Mouse (Mus musculus) hindbrain, embryonic 15.5 days (tissue): ENCODE measurements at regions not wholly inside any gene's neighbourhood (a gene's known extent, or its start where the extent isn't known, plus 50 kb on each side); places are given as distances from the start of the nearest gene placed in this dataset.

Source experiments
- ATAC-seq: fragments of 200-750 bp; cut with Nextera tagmentation; 2 replicates; pipeline ENCODE4 v1.8.0; 2017; ENCODE audit warnings: low read depth, moderate number of reproducible peaks, moderate TSS enrichment; ENCODE audit not compliant: low FRiP score
- H3K27ac ChIP-seq: fragments of 300-500 bp; sonication (generic); replicated peaks from 2 replicates; pipeline ENCODE4 v1.5.1; 2015; ENCODE audit warnings: mild to moderate bottlenecking, inconsistent platforms
- H3K27me3 ChIP-seq: fragments of 300-500 bp; sonication (generic); 2 replicates; pipeline ENCODE4 v1.6.1; 2015; ENCODE audit warnings: control low read depth, inconsistent platforms
- H3K36me3 ChIP-seq: fragments of 300-500 bp; sonication (generic); 2 replicates; pipeline ENCODE4 v1.6.1; 2015; ENCODE audit warnings: control low read depth, inconsistent platforms
- H3K4me1 ChIP-seq: fragments of 300-500 bp; sonication (generic); replicated peaks from 2 replicates; pipeline ENCODE4 v1.6.1; 2015; ENCODE audit warnings: control low read depth, inconsistent platforms
- H3K4me2 ChIP-seq: fragments of 300-500 bp; sonication (generic); 2 replicates; pipeline ENCODE4 v1.6.1; 2015; ENCODE audit warnings: moderate library complexity, mild to moderate bottlenecking, inconsistent platforms
- H3K4me3 ChIP-seq: fragments of 300-500 bp; sonication (generic); 2 replicates; pipeline ENCODE4 v1.5.1; 2015; ENCODE audit warnings: mild to moderate bottlenecking, inconsistent platforms
- H3K9ac ChIP-seq: fragments of 300-500 bp; sonication (generic); 2 replicates; pipeline ENCODE4 v1.6.1; 2015; ENCODE audit warnings: inconsistent platforms
- H3K9me3 ChIP-seq: fragments of 300-500 bp; sonication (generic); 2 replicates; pipeline ENCODE4 v1.6.1; 2016; ENCODE audit warnings: control low read depth, inconsistent platforms
- WGBS: fragments of 180-500 bp; shearing (Covaris S2); methylation state at CpG from one replicate; pipeline ENCODE4 v1.1.7; 2015; 5-methylcytosine and 5-hydroxymethylcytosine counted together

- WGBS, result 76% methylated on average over 8 of the region's 8 CpGs
- H3K9me3 ChIP-seq, result no peaks in the 10 kb centered on the region
- H3K4me3 ChIP-seq, result no peak overlapping the region
- H3K27me3 ChIP-seq, result no peaks in the 10 kb centered on the region
- H3K36me3 ChIP-seq, result no peaks in the 10 kb centered on the region
- no peak for ATAC-seq
- no peak overlapping the region for H3K27ac ChIP-seq
- H3K4me1 ChIP-seq, result no peaks in the 10 kb centered on the region
- no peak overlapping the region for H3K4me2 ChIP-seq
- H3K9ac ChIP-seq, result no peak overlapping the region
Measured at GRCm38 (mm10) chr7:36829710-36830109, 131.8 kb downstream of the Tshz3 start.

- Histone ChIP-seq H3K36me3 (no peaks in the 10 kb centered on the region), H3K9ac (no peak overlapping the region), H3K4me2 (no peak overlapping the region), H3K27me3 (no peaks in the 10 kb centered on the region), H3K4me3 (no peak overlapping the region), H3K27ac (no peak overlapping the region), H3K9me3 (no peaks in the 10 kb centered on the region), H3K4me1 (no peaks in the 10 kb centered on the region)
- WGBS, result 84% methylated on average over 2 of the region's 2 CpGs
- no peak for ATAC-seq
Measured at GRCm38 (mm10) chr7:36830155-36830554, 132.2 kb downstream of the Tshz3 start.

GRCm38 (mm10) chr7:36848279-36848678 is 150.4 kb downstream of the Tshz3 start:
- no peaks in the 10 kb centered on the region for H3K9me3 ChIP-seq
- no peak overlapping the region for H3K27ac ChIP-seq
- no peaks in the 10 kb centered on the region for H3K4me1 ChIP-seq
- no peak overlapping the region for H3K9ac ChIP-seq
- no peak overlapping the region for H3K4me3 ChIP-seq
- no peaks in the 10 kb centered on the region for H3K36me3 ChIP-seq
- H3K4me2 ChIP-seq, result no peak overlapping the region
- WGBS, result 81% methylated on average over 2 of the region's 2 CpGs
- H3K27me3 ChIP-seq, result no peaks in the 10 kb centered on the region
- no peak for ATAC-seq

DNA sequence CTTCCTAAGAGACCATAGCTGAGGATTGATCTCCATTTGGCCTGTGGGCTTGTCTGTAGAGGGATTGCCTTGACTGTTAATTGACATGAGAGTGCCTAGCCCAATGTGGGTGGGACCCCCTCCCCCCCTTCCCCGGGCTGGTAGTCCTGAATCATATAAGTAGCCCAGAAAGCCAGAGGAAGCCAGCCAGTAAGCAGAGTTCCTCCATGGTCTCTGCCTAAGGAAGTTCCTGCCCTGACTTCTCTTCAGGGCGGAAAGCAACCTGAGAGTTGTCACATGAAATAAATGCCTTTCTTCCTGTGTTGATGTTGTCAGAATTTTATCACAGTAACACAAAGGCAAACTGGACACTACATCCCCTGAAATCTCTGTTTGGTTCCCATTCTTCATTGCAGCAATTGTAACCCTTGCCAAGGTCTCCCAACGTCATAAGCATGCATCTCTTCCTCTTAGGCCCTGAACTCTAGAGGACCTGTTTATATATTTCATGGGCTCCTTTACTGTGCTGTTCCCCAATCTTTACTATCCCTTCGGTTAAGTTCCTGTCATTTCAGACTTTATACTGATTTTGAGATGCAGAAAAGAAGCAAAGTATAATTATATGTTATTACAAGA is 153.5 kb downstream of the Tshz3 start:
- H3K4me2 ChIP-seq, result no peak overlapping the region
- no peaks in the 10 kb centered on the region for H3K27me3 ChIP-seq
- H3K4me3 ChIP-seq, result no peak overlapping the region
- H3K27ac ChIP-seq, result no peak overlapping the region
- H3K36me3 ChIP-seq, result no peaks in the 10 kb centered on the region
- WGBS, result 83% methylated on average over 4 of the region's 4 CpGs
- H3K4me1 ChIP-seq, result no peaks in the 10 kb centered on the region
- no peak overlapping the region for H3K9ac ChIP-seq
- ATAC-seq, result no peak
- H3K9me3 ChIP-seq, result no peaks in the 10 kb centered on the region

GRCm38 (mm10) chr7:36854308-36854707 is 156.4 kb downstream of the Tshz3 start:
- H3K27ac ChIP-seq, result no peak overlapping the region
- no peak for ATAC-seq
- H3K4me1 ChIP-seq, result no peaks in the 10 kb centered on the region

DNA sequence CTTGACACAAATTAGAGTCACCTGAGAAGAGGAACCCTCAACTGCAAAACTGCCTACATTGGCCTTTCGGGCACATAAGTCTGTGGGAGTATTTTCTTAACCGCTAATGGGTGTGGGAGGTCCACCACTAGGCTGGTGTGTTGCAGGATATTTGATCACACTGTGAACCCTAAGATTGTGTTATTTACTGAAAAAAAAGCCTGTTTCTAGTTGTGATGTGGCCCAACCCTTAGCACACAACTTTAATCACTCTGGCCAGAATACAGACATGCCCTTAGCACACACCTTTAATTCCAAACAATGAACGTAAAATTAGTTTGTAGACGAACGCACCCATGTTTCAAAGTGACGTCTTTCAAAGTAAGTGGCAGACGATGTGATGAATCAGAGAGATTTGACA is 161.5 kb downstream of the Tshz3 start:
- Histone ChIP-seq H3K9me3 (no peaks in the 10 kb centered on the region), H3K36me3 (no peaks in the 10 kb centered on the region), H3K4me2 (no peak overlapping the region), H3K4me3 (no peak overlapping the region), H3K27me3 (no peaks in the 10 kb centered on the region), H3K4me1 (no peaks in the 10 kb centered on the region), H3K9ac (no peak overlapping the region), H3K27ac (no peak overlapping the region)
- ATAC-seq, result no peak
- 92% methylated on average over 7 of the region's 7 CpGs for WGBS

More at GRCm38 (mm10) chr7:36854308-36854707, 156.4 kb downstream of the Tshz3 start:
- Histone ChIP-seq H3K27me3 (no peaks in the 10 kb centered on the region), H3K9ac (no peak overlapping the region), H3K36me3 (no peaks in the 10 kb centered on the region), H3K4me3 (no peak overlapping the region), H3K4me2 (no peak overlapping the region), H3K9me3 (no peaks in the 10 kb centered on the region)

DNA sequence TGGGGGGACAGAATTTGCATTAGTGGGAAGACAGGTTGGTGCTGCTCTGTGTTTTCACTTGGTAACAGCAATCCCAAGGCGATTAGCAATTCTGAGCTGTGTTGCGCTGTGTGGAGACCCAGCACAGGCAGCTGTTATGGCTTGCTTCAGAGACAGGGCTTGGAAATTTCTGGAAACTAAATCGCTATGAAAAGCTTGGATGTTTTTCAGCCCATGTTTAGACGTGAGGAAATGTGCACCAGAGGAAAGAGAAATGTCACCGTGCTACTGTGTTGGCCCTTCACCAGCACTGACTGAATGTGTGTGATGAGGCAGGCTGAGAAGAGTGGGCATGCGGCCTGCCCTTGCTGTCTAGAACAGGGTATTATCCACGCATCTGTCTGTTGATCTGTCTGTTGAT is 164.6 kb downstream of the Tshz3 start:
- Histone ChIP-seq H3K4me1 (no peaks in the 10 kb centered on the region), H3K36me3 (no peaks in the 10 kb centered on the region), H3K9ac (no peak overlapping the region), H3K4me2 (no peak overlapping the region), H3K4me3 (no peak overlapping the region), H3K27ac (no peak overlapping the region), H3K9me3 (no peaks in the 10 kb centered on the region), H3K27me3 (no peaks in the 10 kb centered on the region)
- ATAC-seq, result no peak
- 92% methylated on average over 7 of the region's 7 CpGs for WGBS

- no peak overlapping the region for H3K9ac ChIP-seq
- no peak overlapping the region for H3K4me3 ChIP-seq
- H3K27ac ChIP-seq, result no peak overlapping the region
- H3K9me3 ChIP-seq, result no peaks in the 10 kb centered on the region
- H3K36me3 ChIP-seq, result no peaks in the 10 kb centered on the region
- no peak for ATAC-seq
- H3K27me3 ChIP-seq, result no peaks in the 10 kb centered on the region
- H3K4me2 ChIP-seq, result no peak overlapping the region
- H3K4me1 ChIP-seq, result no peaks in the 10 kb centered on the region
- WGBS, result 92% methylated on average over 5 of the region's 5 CpGs
Measured at GRCm38 (mm10) chr7:36863745-36864144, 165.8 kb downstream of the Tshz3 start.

DNA sequence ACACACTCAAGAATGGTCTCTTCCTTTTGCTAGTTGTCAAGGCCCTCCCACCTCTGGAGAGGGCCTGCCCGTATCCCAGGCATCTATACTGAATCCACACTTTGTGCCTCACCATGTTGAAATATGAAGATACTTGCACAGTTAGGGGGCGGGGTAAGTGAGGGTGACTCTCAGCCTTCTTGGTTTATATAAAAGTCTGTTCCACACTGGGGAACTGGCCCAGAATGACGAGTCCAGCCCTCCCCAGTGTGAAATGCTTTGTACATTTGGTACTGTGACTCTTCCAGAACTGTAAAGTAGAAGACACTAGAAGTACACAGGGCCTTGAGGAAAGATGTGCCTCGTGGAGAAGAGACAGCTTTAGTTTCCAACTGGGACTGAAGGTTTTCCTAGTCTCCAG is 166.8 kb downstream of the Tshz3 start:
- Histone ChIP-seq H3K9ac (no peak overlapping the region), H3K27me3 (no peaks in the 10 kb centered on the region), H3K4me3 (no peak overlapping the region), H3K36me3 (no peaks in the 10 kb centered on the region), H3K4me2 (no peak overlapping the region), H3K9me3 (no peaks in the 10 kb centered on the region), H3K4me1 (no peaks in the 10 kb centered on the region), H3K27ac (no peak overlapping the region)
- ATAC-seq, result no peak
- WGBS, result 83% methylated on average over 4 of the region's 4 CpGs

DNA sequence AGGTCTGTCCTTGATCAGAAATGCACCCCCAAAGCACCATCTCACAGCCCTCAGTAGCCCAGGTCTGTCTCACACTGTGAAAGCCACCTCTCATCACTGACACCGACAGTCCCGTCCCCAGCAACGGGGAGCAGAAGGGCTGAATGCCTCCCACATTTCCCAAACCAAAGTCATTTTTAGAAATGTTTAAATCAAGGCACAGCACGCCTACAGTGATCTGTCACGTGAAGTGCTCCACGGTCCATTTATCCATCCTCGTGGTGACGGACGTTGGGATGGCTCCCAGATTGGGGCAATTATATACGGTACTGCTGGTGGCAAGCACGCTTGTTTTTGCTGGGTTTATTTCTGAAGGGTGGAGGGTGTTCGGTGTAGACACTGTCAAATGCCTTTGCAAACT is 168.7 kb downstream of the Tshz3 start:
- no peaks in the 10 kb centered on the region for H3K27me3 ChIP-seq
- H3K4me1 ChIP-seq, result no peaks in the 10 kb centered on the region
- WGBS, result 63% methylated on average over 12 of the region's 12 CpGs
- no peak overlapping the region for H3K27ac ChIP-seq
- H3K36me3 ChIP-seq, result no peaks in the 10 kb centered on the region
- H3K9me3 ChIP-seq, result no peaks in the 10 kb centered on the region
- H3K4me2 ChIP-seq, result no peak overlapping the region
- H3K4me3 ChIP-seq, result no peak overlapping the region
- H3K9ac ChIP-seq, result no peak overlapping the region
- ATAC-seq, result no peak

GRCm38 (mm10) chr7:36874004-36874403 is 176.1 kb downstream of the Tshz3 start:
- 68% methylated on average over 5 of the region's 5 CpGs for WGBS
- Histone ChIP-seq H3K27me3 (no peaks in the 10 kb centered on the region), H3K4me2 (no peak overlapping the region), H3K27ac (no peak overlapping the region), H3K4me3 (no peak overlapping the region), H3K4me1 (peaks cover 18% of the 10 kb centered on the region), H3K9me3 (no peaks in the 10 kb centered on the region), H3K9ac (no peak overlapping the region), H3K36me3 (no peaks in the 10 kb centered on the region)
- ATAC-seq, result no peak

DNA sequence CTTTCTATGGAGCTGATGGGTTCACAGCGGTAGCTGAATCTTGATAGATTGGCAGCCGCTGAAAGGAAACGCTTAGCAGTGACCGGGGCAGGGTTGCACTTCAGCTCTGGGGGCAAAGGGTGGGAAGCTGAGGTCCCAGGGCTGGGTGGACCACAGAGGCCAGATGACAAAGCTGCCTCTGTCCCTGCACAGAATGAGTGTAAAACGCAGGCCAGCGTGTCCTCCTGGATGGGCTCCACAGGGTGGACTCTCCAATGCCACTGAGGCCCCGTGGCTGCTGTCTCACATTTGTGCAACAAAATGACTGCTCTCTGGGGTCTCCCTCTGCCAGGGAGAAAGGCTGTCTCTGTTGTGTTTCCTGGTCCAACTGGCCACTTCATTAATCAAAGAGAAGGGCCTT is 179.8 kb downstream of the Tshz3 start:
- no peaks in the 10 kb centered on the region for H3K36me3 ChIP-seq
- no peak overlapping the region for H3K4me3 ChIP-seq
- no peak overlapping the region for H3K27ac ChIP-seq
- ATAC-seq, result no peak
- no peak overlapping the region for H3K4me2 ChIP-seq
- H3K9ac ChIP-seq, result no peak overlapping the region
- no peaks in the 10 kb centered on the region for H3K9me3 ChIP-seq
- 10% methylated on average over 7 of the region's 7 CpGs for WGBS
- H3K27me3 ChIP-seq, result no peaks in the 10 kb centered on the region
- peaks cover 18% of the 10 kb centered on the region for H3K4me1 ChIP-seq

- Histone ChIP-seq H3K9ac (no peak overlapping the region), H3K9me3 (no peaks in the 10 kb centered on the region), H3K4me2 (0 out of 2 replicates have a peak overlapping the region, but pooled peaks have one; percentile 3), H3K4me1 (peaks cover 23% of the 10 kb centered on the region), H3K27ac (no peak overlapping the region), H3K36me3 (no peaks in the 10 kb centered on the region), H3K4me3 (no peak overlapping the region), H3K27me3 (no peaks in the 10 kb centered on the region)
- WGBS, result 29% methylated on average over 18 of the region's 18 CpGs
- peak; percentile 71 for ATAC-seq
Measured at GRCm38 (mm10) chr7:36892776-36893500, 195.0 kb downstream of the Tshz3 start.
